Mouse (Mus musculus): ENCODE measurements around the gene Ccdc177.
"Not testable (repeated sequence)": the region's sequence is repeated elsewhere in the genome, so short reads cannot be mapped to it uniquely, and the experiment has no call there.

Ccdc177 gene
- long read RNA-seq, experiment 1: 0 reads
- long read RNA-seq, experiment 2: 0 reads

DNA sequence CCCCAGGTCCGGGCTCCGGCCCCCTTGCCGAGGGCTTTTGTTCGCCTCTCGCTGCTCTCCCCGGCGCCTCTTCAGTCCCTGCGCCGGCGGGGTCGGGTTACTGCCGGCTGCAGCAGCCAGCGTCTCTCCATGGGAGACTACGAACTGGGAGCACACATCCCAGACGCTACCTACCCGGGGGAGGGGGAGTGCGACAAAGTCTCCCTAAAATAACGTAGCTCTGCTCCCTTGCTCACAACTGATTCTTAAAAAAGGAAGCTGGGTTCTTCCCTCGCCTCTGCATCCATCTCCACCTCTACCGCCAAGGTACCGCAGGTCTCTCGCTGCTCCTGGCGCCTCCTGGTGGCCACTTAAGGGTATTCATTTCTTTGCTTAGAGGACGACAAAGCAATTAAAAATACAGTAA lies at the start of gene Ccdc177:
Gene Ccdc177, minus strand, starts transcription at position 292 of the 406 bp plus-strand sequence.
- intact Hi-C loops (cut with DNase I): loop anchor here (5.0 kb wide), 1 partner anchor 33 kb away; no protein-coding TSS in a partner anchor

DNA sequence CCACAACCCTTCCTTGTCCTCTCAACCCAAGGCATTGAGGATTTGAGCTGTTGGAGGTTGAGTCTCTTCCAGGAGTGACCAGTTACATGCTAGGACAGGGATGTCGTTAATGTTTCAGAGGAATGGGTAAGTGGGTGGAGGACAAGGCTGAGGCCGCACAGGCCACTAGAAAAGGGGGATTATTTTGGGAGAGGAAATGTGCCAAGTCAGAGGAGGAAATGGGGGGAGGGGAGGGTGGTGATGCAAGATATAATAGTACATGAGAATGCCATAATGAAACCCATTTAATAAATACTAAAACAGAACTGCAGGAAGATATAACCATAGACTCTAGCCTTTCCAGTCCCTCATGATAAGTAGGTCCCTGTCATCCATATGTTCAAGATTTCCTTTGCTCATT lies 49.5 kb upstream of the Ccdc177 start:
- intact Hi-C loops (cut with DNase I): no loop called here

DNA sequence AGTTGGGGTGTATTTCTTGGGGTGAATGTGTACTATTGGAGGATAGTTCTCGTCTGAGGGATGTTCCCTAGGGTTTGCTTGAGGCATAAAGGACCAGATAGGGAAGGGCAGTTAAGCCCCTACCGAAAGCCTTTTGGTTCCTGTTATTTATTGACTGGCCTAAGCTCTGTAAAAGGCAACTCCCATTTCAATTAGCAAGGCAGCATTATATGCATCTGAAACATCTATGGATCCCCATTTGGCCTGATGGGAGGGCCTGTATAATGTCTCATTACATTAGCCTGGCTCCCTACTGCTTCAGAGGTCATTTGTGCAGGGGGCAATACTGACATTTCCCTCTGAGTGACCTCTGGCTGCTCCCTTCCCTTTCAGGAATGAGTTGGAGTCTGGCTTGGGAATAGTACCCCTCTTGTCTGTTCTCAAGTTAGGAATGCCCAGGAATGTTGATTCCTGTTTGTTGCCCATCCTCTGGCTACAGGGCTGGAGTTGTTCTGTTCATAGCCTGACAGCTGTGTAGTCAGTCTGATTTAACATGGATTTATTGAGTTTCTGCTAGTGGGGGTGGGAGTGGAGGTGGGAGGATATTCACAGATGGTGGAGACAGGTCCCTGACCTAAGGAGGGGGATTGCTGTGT lies 47.1 kb upstream of the Ccdc177 start:
- intact Hi-C loops (cut with DNase I): no loop called here

DNA sequence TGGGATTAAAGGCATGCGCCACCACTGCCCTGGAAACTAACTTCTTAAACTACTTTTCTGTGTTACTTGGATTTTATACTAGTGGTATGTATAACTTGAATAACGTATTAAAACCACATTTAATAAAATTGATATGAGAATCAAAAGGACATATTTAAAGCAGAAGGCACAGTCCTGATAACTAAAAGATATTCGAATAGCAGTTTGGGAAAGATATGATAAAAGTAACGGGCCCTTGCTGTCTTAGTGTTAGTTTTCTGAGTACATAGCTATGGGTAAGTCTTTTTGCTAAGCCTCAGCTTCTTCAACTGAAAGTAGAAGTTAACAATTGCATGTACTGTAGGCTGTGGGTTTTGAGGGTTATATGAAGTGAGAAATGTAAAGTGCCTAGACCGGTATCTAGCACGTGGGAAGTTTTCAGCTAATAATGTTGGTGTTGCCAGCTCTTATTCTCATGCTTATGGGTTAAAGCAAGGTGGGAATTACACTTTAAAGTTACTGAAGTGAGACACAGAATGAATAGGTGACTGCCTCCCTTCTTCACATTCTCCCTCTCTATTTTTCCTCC lies 44.5 kb upstream of the Ccdc177 start:
- intact Hi-C loops (cut with DNase I): no loop called here

- intact Hi-C loops (cut with DNase I): no loop called here
Observed at GRCm38 (mm10) chr12:80803924-80804323, 43.4 kb upstream of the Ccdc177 start.

DNA sequence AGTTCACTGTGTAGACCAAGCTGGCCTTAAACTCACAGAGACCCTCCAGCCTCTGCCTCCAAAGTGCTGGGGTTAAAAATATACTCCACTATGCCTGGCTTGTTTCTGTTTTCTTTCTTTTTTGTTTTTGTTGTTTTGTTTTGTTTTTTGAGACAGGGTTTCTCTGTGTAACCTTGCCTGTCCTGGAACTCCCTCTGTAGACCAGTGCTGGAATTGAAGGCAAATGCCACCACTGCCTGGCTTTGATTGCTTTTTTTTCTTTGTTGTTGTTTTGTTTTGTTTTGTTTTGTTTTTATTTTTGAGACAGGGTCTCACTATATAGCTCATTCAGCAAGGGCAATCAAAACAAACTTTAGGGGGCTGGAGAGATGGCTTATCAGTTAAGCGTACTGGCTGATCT lies 41.0 kb upstream of the Ccdc177 start:
- intact Hi-C loops (cut with DNase I): no loop called here

DNA sequence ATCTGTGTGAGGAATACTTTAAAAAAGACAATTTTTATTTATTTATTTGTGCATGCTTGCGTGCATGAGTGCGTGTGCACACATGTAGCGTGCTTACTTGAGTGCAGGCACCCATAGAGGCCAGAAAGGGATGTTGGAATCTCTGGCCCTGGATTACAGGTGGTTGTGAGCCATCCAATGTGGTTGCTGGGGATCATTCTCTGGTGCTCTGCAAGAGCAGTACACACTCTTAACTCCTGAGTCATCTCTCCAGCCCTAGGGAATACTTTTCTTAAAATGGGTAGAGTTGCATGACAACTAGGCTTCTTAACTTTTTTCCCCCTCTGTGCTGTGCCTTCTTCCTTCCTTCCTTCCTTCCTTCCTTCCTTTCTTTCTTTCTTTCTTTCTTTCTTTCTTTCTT lies 39.7 kb upstream of the Ccdc177 start:
- intact Hi-C loops (cut with DNase I): no loop called here

DNA sequence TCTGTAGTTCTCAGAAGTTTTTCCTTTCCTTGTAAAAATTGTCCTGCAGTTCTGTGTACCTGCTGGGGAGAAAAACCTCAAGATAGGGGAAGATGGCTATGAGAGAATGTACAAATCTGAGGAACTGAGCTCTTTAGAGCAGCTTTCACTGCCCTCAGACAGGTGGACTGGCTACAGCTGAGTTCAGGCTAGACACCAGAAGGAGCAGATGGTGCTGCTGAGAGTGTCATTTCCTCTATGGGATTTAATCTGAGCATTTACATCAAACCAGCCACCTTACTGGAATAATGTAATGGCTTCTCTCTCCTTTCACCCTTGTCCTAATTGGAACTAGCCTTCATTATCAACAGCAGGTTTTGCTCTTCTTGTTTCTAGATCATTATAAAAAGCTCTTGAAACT lies 37.8 kb upstream of the Ccdc177 start:
- intact Hi-C loops (cut with DNase I): no loop called here

DNA sequence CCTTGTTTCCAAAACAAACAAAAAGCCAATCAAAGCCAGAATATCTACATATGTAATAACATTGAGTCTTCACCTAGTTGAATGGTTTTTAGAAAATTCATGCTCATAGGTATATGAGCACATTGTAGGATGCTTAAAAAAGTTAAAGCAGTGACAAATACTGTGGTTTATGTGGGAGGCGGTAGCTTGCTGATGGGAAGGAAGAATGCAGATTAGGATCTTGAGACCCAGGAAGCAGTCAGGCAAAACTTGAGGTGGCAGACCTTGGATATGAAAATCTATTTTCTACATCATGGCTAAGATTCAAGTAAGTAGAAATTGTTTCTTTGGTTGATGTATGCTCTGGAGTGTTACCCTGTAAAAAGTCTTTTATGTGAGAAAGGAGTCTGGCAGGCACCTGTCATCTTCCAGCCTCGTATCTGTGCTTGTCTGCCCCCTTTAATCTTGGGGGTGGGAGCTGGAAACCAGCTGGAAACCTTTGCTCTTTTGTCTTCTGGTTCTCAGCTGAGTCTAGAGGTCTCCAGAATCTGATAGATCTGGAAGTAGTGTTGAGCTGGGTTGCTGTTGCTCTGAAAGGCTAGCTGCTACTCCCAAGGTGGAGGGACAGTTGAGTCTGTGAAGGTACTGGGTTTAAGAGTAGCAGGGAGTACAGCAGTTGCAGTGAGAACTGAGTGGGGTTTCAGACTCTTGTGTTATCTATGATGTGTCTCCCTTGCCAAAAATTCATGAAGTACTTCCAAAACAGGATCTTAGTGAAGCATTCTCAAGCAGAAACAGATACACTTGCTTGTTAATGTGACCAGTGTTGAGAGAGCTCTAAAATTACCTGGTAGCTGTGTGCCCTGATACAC lies 34.7 kb upstream of the Ccdc177 start:
- intact Hi-C loops (cut with DNase I): no loop called here

DNA sequence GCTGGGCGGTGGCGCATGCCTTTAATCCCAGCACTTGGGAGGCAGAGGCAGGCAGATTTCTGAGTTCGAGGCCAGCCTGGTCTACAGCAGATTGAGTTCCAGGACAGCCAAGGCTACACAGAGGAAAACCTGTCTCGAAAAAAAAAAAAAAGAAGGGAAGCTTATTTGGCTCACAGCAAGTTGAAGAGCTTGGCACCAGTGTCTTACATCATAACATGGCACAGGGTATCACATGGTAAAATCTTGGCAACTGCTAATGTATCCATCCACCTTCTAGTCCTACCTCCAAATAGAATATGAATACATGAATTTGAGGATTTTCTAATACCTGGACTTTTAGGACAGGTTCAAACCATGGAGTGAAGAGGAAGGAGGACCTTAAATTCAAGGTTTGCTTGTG lies 34.0 kb upstream of the Ccdc177 start:
- intact Hi-C loops (cut with DNase I): no loop called here

GRCm38 (mm10) chr12:80793535-80793934 lies 33.0 kb upstream of the Ccdc177 start:
- intact Hi-C loops (cut with DNase I): no loop called here

DNA sequence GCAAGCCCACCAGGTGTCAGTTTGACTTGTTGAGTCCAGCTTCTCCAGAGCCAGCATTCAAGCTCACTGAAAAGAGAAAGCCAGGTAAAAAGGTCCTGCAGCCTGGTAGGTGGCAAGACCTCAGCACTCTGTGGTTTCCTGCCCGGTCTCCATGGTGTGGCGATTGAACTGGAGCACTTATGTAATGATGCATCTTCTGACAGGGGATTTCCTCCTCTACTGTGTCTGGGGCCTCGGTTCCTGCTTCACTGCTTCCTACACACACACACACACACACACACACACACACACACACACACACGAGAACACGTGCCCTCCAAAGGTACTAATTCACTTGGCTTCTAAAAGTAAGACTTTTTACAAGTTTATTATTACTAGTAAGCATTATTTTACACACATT lies 32.4 kb upstream of the Ccdc177 start:
- intact Hi-C loops (cut with DNase I): no loop called here

DNA sequence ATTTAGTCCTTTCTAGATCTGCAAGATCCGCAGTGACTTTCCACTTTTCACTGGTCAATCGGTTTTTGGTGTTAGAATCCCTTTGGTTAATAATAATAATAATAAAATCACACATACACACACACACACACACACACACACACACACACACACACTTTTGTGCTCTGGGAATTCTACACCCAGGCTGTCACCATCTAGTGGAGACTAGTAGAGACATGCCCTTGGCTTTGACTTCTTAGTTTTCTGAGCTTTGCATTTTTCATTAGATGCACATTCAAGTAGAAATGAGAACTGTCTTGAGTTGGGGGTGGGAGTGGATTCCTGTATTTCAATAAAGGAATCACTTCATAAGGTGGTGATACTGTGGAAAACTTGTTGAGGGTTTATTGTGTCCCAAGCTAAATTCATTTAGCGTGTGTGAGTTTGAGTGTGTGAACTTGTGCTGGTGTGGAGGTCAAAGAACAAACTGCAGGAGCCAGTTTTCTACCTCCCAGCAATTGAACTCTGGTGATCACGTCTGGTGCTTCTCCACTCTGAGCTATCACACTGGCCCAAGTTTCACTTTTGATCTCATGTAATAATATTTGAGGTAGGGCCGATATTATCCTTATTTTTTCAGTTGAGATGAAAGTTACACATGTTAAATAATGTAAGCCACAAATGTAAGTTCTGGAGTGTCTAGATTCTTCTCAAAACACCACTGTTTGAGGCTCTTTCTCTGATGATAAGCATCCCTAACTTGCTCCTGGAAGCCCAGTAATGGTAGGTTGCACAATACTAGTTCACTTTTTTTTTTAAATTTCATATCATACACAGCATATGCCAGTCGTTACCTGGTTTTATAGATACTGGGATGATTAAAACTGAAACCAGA lies 31.3 kb upstream of the Ccdc177 start:
- intact Hi-C loops (cut with DNase I): no loop called here

GRCm38 (mm10) chr12:80790700-80791570 lies 30.4 kb upstream of the Ccdc177 start:
- intact Hi-C loops (cut with DNase I): no loop called here

- intact Hi-C loops (cut with DNase I): no loop called here
Observed at GRCm38 (mm10) chr12:80789849-80790694, 29.6 kb upstream of the Ccdc177 start, which contains the start of gene Susd6. Susd6 (plus strand) TSS chr12:80790510.

DNA sequence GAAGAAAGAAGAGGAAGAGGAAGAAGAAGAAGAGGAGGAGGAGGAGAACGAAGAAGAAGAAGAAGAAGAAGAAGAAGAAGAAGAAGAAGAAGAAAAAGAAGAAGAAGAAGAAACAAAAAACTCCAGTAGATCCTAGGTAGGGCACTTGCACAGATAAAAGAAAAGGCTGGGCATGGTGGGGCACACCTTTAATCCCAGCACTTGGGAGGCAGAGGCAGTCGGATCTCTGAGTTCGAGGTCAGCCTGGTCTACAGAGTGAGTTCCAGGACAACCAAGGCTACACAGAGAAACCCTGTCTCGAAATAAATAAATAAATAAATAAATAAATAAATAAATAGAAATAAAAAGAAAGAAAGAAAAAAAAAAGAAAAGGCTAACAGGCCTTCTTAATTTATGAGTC lies 28.8 kb upstream of the Ccdc177 start:
- intact Hi-C loops (cut with DNase I): not testable (repeated sequence)

DNA sequence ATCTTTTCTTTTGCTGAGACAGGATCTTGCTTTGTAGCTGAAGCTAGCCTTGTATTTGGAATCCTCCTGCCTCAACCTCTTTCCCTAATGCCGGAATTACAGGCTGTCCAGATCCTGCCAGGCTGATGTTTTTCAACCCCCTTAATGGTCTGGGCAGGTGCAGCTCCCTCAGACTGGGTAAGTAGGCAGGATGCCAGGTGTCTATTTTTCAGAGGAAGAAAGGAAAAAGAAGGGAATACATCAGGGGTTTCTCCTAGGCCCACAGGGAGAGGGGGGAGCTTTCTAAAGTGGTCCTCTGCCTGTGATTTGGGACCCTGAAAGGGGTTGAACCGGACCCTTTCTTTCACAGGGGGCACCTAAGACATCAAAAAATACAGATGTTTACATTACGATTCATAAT lies 27.7 kb upstream of the Ccdc177 start:
- intact Hi-C loops (cut with DNase I): no loop called here

DNA sequence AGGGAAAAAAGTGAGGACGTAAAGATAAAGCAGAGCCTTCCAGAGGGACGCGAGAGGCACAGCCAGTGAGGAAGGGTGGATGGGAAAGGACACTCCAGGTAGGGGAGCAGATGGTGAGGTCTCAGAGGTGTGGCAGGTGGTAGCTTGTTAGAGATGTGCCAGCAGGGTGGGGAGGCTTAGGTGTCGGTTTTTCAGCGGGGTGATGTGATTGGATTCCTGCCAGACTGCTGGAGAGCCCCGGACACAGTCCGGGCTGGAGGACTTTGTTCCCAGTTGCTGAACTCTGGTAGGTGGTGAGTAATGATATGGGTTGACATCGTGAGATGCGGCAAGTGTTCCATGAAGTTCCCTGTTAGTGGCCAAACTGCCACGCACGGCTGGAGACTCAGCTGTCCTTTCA lies 27.1 kb upstream of the Ccdc177 start:
- intact Hi-C loops (cut with DNase I): no loop called here

DNA sequence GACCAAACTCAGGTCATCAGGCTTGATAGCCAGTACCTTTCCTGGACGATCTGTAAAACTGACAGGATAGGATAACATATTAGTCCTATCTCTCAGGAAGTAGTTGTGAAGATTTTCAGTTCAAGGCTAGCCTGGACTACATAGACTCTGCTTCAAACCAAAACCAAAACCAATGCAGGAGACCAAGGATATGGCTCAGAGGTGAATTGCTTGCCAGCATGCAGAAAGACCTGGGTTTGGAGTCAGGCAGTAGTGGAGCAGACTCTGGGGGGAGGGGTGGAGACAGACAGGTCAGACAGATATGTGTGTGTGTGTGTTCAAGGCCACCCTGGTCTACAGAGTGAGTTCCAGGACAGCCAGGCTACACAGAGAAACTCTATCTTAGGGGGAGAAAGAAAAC lies 26.1 kb upstream of the Ccdc177 start:
- intact Hi-C loops (cut with DNase I): no loop called here
